Mouse (Mus musculus): Measurements from ENCODE around the gene Hoxa7. TPM values are rescaled to one million over a fixed set of nuclear protein-coding genes. Genes with fewer than 3 reads are reported as not detected.

Gene Hoxa7
- total and polyA plus RNA-seq, 2 experiments from 2014 or later = 0.07 TPM; not detected in 1

GRCm38 (mm10) chr6:52246916-52247315 is 25.3 kb upstream of the Hoxa7 start:
- Histone ChIP-seq H3K27ac (ENCODE audit: low read depth) (no peak overlapping the region), H3K9me3 (replicated peaks; ENCODE audit: control insufficient read depth, low read length) (no peaks in the 10 kb centered on the region), H3K9ac (replicated peaks; ENCODE audit: low read depth, low read length) (no peak overlapping the region), H3K4me3 (ENCODE audit: low read depth, low read length) (no peak overlapping the region), H3K36me3 (replicated peaks; ENCODE audit: control insufficient read depth, insufficient read depth, low read length) (no peaks in the 10 kb centered on the region), H3K4me2 (ENCODE audit: low read depth, low read length) (no peak overlapping the region), H3K4me1 (ENCODE audit: control insufficient read depth, insufficient read depth) (no peaks in the 10 kb centered on the region), H3K27me3 (ENCODE audit: control insufficient read depth, insufficient read depth, low read length) (peaks cover 99% of the 10 kb centered on the region)
- no peak for TF ChIP-seq EP300 (IDR thresholded peaks at IDR 0.05; ENCODE audit: low read depth)
- TF ChIP-seq CTCF (IDR thresholded peaks at IDR 0.05; ENCODE audit: low read depth) = no peak
- DNase-seq (ENCODE audit: low spot score) (no peak), ATAC-seq (ENCODE audit: insufficient read depth, low read depth) (no peak)
- WGBS = 4% methylated on average over 3 of the region's 3 CpGs

- Histone ChIP-seq H3K36me3 (replicated peaks; ENCODE audit: control insufficient read depth, insufficient read depth, low read length) (no peaks in the 10 kb centered on the region), H3K9ac (replicated peaks; ENCODE audit: low read depth, low read length) (no peak overlapping the region), H3K4me2 (ENCODE audit: low read depth, low read length) (no peak overlapping the region; the same call in 1 of the 2 replicates), H3K4me3 (ENCODE audit: low read depth, low read length) (peak overlapping the region; percentile 12; the same call in 1 of the 2 replicates), H3K27me3 (ENCODE audit: control insufficient read depth, insufficient read depth, low read length) (peaks cover 99% of the 10 kb centered on the region), H3K9me3 (replicated peaks; ENCODE audit: control insufficient read depth, low read length) (no peaks in the 10 kb centered on the region), H3K27ac (ENCODE audit: low read depth) (no peak overlapping the region), H3K4me1 (ENCODE audit: control insufficient read depth, insufficient read depth) (no peaks in the 10 kb centered on the region)
- ATAC-seq (ENCODE audit: insufficient read depth, low read depth) = no peak
- no peak for DNase-seq (ENCODE audit: low spot score)
- TF ChIP-seq EP300 (IDR thresholded peaks at IDR 0.05; ENCODE audit: low read depth) (no peak), CTCF (IDR thresholded peaks at IDR 0.05; ENCODE audit: low read depth) (no peak)
- 3% methylated on average over 26 of the region's 26 CpGs for WGBS
Measured at GRCm38 (mm10) chr6:52246403-52246803, 24.7 kb upstream of the Hoxa7 start.

GRCm38 (mm10) chr6:52245757-52246142 is 24.1 kb upstream of the Hoxa7 start, which contains the start of gene Hoxa11:
Gene Hoxa11 (minus strand): TSS chr6:52245810.
- Histone ChIP-seq H3K4me1 (ENCODE audit: control insufficient read depth, insufficient read depth) (no peaks in the 10 kb centered on the region), H3K9ac (replicated peaks; ENCODE audit: low read depth, low read length) (no peak within 1 kb of the TSS), H3K27me3 (ENCODE audit: control insufficient read depth, insufficient read depth, low read length) (peaks cover 99% of the 10 kb centered on the region), H3K27ac (ENCODE audit: low read depth) (no peak within 1 kb of the TSS), H3K9me3 (replicated peaks; ENCODE audit: control insufficient read depth, low read length) (no peaks in the 10 kb centered on the region), H3K36me3 (replicated peaks; ENCODE audit: control insufficient read depth, insufficient read depth, low read length) (no peaks in the 10 kb centered on the region), H3K4me2 (ENCODE audit: low read depth, low read length) (peak within 1 kb of the TSS; percentile 17; the same call in 1 of the 2 replicates), H3K4me3 (ENCODE audit: low read depth, low read length) (peak within 1 kb of the TSS; percentile 12)
- DNase-seq (ENCODE audit: low spot score) (no peak), ATAC-seq (ENCODE audit: insufficient read depth, low read depth) (no peak)
- 4% methylated on average over 20 of the region's 20 CpGs for WGBS
- TF ChIP-seq CTCF (IDR thresholded peaks at IDR 0.05; ENCODE audit: low read depth) (no peak), EP300 (IDR thresholded peaks at IDR 0.05; ENCODE audit: low read depth) (no peak)

- Histone ChIP-seq H3K9me3 (replicated peaks; ENCODE audit: control insufficient read depth, low read length) (no peaks in the 10 kb centered on the region), H3K27me3 (ENCODE audit: control insufficient read depth, insufficient read depth, low read length) (peaks cover 100% of the 10 kb centered on the region), H3K9ac (replicated peaks; ENCODE audit: low read depth, low read length) (no peak overlapping the region), H3K4me1 (ENCODE audit: control insufficient read depth, insufficient read depth) (0 out of 2 replicates have a peak, but pooled peaks cover 1% of the 10 kb centered on the region), H3K27ac (ENCODE audit: low read depth) (no peak overlapping the region), H3K4me2 (ENCODE audit: low read depth, low read length) (0 out of 2 replicates have a peak overlapping the region, but pooled peaks have one; percentile 17), H3K4me3 (ENCODE audit: low read depth, low read length) (peak overlapping the region; percentile 12), H3K36me3 (replicated peaks; ENCODE audit: control insufficient read depth, insufficient read depth, low read length) (no peaks in the 10 kb centered on the region)
- ATAC-seq (ENCODE audit: insufficient read depth, low read depth) (no peak), DNase-seq (ENCODE audit: low spot score) (no peak)
- WGBS = 1% methylated on average over 70 of the region's 71 CpGs
- TF ChIP-seq EP300 (IDR thresholded peaks at IDR 0.05; ENCODE audit: low read depth) = no peak
- no peak for TF ChIP-seq CTCF (IDR thresholded peaks at IDR 0.05; ENCODE audit: low read depth)
Measured at GRCm38 (mm10) chr6:52245040-52245756, 23.5 kb upstream of the Hoxa7 start.

GRCm38 (mm10) chr6:52244471-52245039 is 22.9 kb upstream of the Hoxa7 start:
- ATAC-seq (ENCODE audit: insufficient read depth, low read depth) (no peak), DNase-seq (ENCODE audit: low spot score) (no peak)
- H3K27me3 ChIP-seq (ENCODE audit: control insufficient read depth, insufficient read depth, low read length) = peaks cover 100% of the 10 kb centered on the region
- no peaks in the 10 kb centered on the region for H3K36me3 ChIP-seq (replicated peaks; ENCODE audit: control insufficient read depth, insufficient read depth, low read length)
- H3K4me2 ChIP-seq (ENCODE audit: low read depth, low read length) = 0 out of 2 replicates have a peak overlapping the region, but pooled peaks have one; percentile 17
- no peaks in the 10 kb centered on the region for H3K9me3 ChIP-seq (replicated peaks; ENCODE audit: control insufficient read depth, low read length)
- no peak for TF ChIP-seq CTCF (IDR thresholded peaks at IDR 0.05; ENCODE audit: low read depth)
- TF ChIP-seq EP300 (IDR thresholded peaks at IDR 0.05; ENCODE audit: low read depth) = no peak
- no peak overlapping the region for H3K27ac ChIP-seq (ENCODE audit: low read depth)
- H3K9ac ChIP-seq (replicated peaks; ENCODE audit: low read depth, low read length) = no peak overlapping the region
- 2% methylated on average over 23 of the region's 23 CpGs for WGBS
- H3K4me1 ChIP-seq (ENCODE audit: control insufficient read depth, insufficient read depth) = 0 out of 2 replicates have a peak, but pooled peaks cover 3% of the 10 kb centered on the region
- peak overlapping the region; percentile 12 for H3K4me3 ChIP-seq (ENCODE audit: low read depth, low read length)
